Mouse (Mus musculus) ovary, adult 18-20 months (tissue): Measurements from ENCODE around the gene Hey2.

ENCODE experiments used
- DNase-seq: peaks from one replicate; pipeline ENCODE4 v3.0.0; 2022; ENCODE audit warnings: low spot score, mixed read lengths

The Hey2 gene

DNA sequence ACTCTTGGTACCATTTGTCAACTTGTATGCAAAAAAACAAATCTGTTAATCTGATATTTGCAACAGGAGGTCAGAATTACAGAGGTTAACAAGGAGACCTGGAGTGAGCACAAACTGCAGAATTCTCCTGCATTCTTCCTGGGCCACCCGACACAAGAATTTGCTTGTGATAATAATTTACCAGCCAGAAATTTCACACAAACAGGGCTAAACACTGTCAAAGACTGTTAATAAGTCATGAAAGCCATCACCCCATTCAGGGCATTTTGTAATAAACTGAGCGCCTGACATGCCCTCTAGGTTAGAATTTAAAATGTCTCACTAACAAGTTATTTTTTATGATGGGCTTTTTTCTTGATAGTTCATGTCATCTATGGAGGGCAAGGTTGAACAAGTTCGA is 51.6 kb downstream of the Hey2 start:
- no peak for DNase-seq

DNA sequence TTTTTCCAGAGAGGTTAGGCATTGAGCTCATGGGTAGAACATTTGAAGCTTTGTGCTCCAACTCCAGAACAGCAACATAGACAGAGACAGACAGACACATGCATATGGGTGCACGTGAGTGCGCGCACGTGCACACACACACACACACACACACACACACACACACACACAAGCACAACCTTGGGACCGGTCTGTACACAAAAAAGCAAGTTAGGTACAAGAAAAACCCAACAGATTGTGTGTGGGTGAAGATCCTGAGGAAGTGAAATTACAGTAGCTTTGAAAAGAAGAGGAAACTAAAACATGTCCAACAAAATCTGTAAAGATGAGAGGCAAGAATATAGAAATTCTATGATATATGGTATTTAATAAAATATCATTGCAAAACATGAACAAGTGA is 53.1 kb downstream of the Hey2 start:
- no peak for DNase-seq

DNA sequence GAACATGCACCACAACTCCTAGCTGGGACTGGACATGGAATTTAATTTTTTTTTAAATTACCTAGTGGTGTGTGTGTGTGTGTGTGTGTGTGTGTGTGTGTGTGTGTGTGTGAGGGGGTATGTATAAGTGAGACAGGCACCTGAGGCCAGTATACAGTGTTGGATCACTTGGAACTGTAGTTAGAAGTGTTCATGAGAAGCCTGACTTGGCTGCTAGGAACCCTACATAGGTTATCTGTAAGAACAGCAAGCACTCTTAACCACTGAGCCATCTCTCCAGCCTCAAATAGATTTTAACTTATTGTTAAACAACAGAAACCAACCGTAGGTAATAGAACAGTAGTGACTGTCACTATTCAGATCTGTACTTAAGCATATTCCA is 54.3 kb downstream of the Hey2 start:
- DNase-seq, result no peak

DNA sequence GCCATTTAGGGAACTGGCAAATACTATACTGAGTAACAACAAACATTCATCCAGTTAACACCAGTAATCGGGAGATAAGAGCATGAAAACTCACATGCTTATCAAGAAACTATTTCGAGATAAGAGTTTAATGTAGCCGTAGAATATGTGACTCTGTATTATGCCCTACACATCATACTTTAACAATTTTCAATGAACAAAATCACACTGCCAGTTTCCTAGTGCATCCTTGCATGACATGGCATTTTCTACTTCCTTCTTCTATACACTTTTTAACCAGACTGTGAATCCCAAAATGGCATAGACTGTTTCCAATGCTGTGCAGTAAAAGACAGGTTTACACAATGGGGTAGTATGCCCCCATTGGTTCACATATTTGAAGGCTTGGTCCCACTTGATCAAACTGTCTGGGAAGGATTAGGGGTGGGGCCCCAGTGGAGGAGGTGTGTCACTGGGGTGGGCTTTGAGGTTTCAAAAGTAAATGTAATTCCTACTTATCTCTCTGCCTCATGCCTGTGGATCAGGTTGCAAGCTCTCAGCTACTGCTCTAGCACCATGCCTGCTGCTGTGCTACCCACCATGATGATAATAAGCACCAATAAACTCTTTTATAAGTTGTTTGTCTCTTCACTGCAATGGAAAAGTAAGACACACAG is 54.8 kb downstream of the Hey2 start:
- DNase-seq, result no peak

DNA sequence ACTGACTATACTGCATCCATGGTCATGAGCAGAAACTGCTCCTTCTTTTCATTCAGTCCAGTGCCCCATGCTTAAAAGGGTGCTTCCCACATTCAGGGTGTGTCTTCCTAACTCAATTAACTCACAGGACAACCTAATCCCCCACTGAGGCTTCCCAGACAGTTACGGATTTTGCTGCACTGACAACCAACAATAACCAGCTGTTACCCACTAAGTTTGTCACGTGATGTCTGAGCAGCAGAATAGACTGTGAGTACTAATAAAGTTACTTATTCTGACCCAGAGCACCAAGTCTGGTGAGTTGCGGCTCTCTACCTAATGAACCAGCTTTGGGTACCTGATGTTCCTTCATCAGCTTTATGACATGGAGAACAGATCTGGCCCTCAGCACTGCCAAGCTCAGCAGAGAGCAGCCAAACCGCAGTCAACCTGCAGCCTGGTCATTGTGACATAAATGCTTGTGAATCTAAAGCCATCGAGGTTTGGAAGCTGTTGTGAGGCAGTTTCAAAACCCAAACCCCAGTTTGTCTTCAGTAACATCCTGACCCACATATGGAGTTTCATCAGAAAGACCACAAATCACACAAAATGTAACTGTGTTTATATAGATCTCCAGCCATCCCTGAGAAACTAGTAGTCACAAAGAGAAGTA is 56.4 kb downstream of the Hey2 start:
- no peak for DNase-seq
